In genomic region chr12:76042301-76042700, GRCm38 (mm10) we compare ENCODE assay signal across 12 mouse cellular contexts.
"Had no signal": no experiment of that assay in that cellular context is flagged by ENCODE, and none has a peak within 500 bp of the region (broad histone marks: within the 10 kb centered on the region; RNA-seq: fewer than 3 reads in every experiment).

No protein-coding gene starts in this region.

- DNase-seq: kidney, adult 2 months; kidney, postnatal 25 days; layer of hippocampus, adult 9-11 months; layer of hippocampus, postnatal 36 days; liver, embryonic 13.5 days; lung, adult 2 months; lung, postnatal 14 days; lung, postnatal 4 days; midbrain, embryonic 14.5 days; thymus, adult 2 months; thymus, postnatal 14 days; thymus, postnatal 4 days had no signal
